Mouse (Mus musculus) left cerebral cortex, adult 9 months (tissue): ENCODE data around the gene Ylpm1.
A peak's percentile ranks its signal among the peaks of the same experiment; 100 is the strongest.

ENCODE experiments used
- DNase-seq, 2 experiments: peaks; one replicate each; pipeline ENCODE4 v3.0.0; 2022; ENCODE audit warnings: low spot score in 2 of 2

Ylpm1 gene

DNA sequence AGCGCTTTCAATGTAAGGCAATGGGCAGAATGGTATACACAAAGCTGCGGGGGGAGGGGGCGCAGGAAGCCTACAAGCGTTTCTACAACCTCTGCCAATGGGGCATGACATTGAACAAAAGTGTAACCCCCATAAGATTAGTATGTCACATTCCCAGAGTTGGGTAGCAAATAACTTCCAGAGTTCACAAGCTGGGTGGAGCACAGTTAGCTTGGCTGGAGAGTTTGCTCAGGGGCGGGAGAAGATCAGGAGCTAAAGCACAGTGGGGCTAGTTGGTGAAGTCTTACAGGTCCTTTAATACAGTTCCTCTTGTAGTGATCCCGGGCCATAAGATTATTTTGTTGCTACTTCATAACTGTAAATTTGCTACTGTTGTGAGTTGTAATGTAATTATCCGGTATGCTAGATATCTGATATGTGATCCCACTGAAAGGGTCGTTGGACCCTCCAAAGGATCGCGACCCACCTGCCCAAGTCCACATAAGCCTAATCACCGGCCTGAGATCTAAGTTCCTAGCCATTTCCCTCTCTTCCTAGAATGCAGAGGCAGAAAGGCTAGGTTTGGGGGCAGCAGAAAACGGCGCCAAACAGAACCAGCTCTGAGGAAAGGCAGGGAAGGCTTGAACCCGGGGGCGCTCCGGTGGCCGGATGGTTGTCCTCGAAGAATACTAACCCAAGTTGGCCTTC is 114.0 kb downstream of the Ylpm1 start:
- DNase-seq = no peak

DNA sequence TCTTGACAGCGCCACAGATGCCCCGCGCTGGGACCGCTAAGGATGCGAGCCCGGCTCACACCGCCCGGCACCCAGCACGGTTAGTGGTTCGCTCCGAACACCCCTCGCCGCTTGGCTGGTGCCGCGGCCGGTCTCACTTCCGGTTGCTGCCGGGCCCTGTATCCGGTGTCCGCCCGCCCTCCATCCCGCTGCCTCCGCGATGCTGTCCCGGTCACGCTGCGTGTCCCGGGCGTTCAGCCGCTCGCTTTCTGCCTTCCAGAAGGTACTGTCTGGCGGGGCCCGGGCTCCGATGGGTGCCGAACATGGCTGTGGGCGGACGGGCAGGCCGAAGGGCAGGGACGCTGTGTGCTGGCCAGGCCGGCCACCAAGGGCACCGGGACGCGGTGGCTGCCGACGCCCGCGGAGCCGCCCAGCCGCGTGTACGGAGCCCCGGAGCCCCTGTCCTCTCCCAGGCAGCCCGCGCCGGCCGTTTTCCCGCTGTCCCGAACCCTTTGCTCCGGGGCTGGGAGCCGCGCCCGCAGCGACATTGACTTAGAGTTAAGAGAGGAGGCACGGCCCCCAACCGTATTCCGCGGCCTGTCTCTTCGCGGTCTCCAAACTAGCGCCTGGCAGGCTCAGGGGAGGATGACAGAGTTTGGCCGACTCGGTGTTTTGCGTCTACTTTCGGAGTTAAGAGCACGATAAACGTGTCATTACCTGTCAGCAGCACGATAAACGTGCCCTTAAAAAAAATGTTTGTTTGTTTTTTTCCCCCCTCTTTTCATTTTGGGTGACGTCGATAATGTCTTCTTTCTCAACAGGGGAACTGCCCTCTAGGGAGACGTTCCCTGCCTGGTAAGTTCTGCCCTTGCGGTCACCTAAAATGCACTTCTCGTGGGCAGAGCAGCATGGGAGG is 114.8 kb downstream of the Ylpm1 start, which contains the start of the genes Prox2 and Dlst:
TSS of gene Prox2 (minus strand) at position 62 of the 895 bp plus-strand sequence.
TSS of gene Dlst (plus strand) at position 136 of the 895 bp plus-strand sequence.
- DNase-seq = peak; percentile 47 to 84

DNA sequence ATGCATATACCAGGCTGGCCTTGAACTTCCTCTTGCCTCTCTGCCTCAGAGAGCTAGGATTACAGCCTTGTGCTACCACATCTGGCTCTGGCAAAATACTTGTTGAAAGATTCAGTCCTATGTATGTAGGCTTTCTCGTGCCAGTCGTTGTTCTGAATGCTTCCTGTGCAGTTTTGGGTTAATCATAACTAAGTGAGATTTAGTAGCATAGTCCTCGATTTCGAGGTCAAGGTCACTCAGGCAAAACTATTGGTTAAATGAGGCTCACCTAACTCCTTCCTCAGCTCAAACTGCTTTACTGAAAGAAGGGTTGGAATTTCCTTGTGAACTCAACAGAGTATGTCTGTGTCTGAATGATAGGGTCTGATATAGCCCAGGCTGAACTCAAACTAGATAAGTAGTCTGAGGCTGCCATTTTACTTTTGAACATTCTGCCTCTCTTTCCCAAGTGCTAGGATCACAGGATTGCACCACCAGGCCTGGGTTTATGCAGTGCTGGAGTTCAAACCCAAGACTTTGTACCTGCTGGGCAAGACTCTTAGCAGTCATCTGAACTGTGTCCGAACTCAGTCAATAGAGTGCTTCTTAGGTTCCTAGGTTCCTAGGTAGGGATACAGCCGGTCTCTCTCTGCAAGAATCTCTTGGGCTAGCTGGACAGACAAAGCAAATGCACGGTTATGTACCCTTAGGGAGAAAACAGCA is 116.6 kb downstream of the Ylpm1 start:
- DNase-seq = no peak

DNA sequence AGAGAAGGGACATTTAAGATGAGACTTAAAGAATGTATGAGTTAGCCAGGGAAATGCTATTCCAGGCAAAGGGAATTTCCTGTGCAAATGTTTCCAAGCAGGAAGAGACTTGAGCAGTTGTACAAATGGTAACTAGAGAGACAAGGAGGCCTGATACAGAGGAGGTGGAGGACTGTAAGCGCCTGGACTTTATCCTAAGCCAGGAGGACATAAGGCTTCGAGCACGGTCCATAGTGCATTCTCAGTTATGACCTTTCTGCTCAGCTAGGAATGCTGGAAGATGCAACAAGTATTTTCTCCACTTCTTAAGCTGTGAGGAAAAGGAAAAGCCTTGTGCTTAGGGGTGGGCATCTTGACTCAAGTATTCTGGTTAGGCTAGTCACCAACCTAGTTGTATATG is 117.2 kb downstream of the Ylpm1 start:
- DNase-seq = no peak

DNA sequence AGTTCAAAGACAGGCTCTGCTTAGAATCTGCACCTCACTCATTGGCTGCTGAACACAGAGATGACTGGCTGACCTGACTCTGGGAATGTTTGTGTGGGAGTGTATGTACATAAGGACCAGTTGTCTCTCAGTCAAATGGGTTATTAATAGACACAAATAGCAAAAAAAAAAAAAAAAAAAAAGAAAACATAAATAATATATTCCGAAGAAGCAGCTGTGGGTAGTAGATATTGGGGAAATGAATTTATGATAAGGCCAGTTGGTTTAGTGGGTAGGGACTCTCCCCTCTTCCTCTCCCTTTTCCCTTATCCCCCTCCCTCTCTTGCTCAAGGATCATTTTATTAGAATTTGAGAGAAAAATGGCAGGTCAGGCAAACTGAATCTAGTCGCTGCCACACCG is 117.8 kb downstream of the Ylpm1 start:
- no peak for DNase-seq

DNA sequence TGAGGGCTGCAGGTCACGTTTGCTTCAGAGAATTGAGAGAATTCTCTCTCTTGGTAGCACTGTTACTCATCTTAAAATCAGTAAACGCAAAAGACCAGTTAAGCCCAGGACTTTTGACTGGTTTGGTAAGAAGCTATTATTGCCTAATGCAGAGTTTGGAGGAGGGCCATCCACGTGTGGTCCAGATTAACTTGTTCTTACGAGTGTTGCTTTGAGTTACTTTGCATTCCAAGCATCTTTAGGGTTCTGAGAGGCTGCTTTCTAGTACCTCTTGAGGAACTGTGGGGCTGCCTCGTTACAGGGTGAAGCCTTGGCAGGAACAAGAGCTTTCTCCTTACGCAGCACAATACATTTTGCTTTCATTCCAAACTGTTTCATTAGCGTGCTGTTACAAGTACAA is 119.6 kb downstream of the Ylpm1 start:
- no peak for DNase-seq
